Mouse (Mus musculus): ENCODE results near the gene Olfr332.
"Not testable (repeated sequence)": the region's sequence is repeated elsewhere in the genome, so short reads cannot be mapped to it uniquely, and the experiment has no call there.

- TF ChIP-seq CTCF, EP300 (IDR thresholded peaks at IDR 0.05; ENCODE audit: low read depth): not testable (repeated sequence)
These were observed 42.4 kb upstream of the Olfr332 start, which contains the start of gene Olfr330 for GRCm38 (mm10) chr11:58534736-58535135.

All from heart, postnatal 0 days (tissue).